Mouse (Mus musculus) liver, embryonic 14.5 days (tissue): ENCODE measurements at regions not wholly inside any gene's neighbourhood (a gene's known extent, or its start where the extent isn't known, plus 50 kb on each side); places are given as distances from the start of the nearest gene placed in this dataset.

ENCODE experiments used
- ATAC-seq: fragments of 200-750 bp; cut with Nextera tagmentation; 2 replicates; pipeline ENCODE4 v1.8.0; 2017; ENCODE audit warnings: moderate number of reproducible peaks, mild to moderate bottlenecking, moderate library complexity; ENCODE audit not compliant: insufficient read depth
- DNase-seq, 3 experiments: peaks; one replicate each; pipeline ENCODE4 v3.0.0-alpha.2; 2012 to 2013; ENCODE audit warnings: low read depth in 3 of 3, low spot score in 3 of 3
- H3K27ac ChIP-seq: fragments of 300-500 bp; sonication (generic); 2 replicates; pipeline ENCODE4 v1.5.1; 2014; ENCODE audit warnings: moderate library complexity, mild to moderate bottlenecking, control low read depth, inconsistent platforms
- H3K27me3 ChIP-seq: fragments of 300-500 bp; sonication (generic); 2 replicates; pipeline ENCODE4 v1.6.1; 2014; ENCODE audit warnings: mild to moderate bottlenecking, low read length, moderate library complexity; ENCODE audit not compliant: control insufficient read depth, insufficient read depth
- H3K36me3 ChIP-seq: fragments of 300-500 bp; sonication (generic); replicated peaks from 2 replicates; pipeline ENCODE4 v1.6.1; 2014; ENCODE audit warnings: low read depth; ENCODE audit not compliant: control insufficient read depth, insufficient read depth
- H3K4me1 ChIP-seq, 2 experiments: fragments of 200-500 bp in 1 of 2; fragments of 300-500 bp in 1 of 2; sonication (generic) in 1 of 2; replicated peaks; 2 replicates each; pipeline ENCODE4 v1.6.1; 2012 to 2014; ENCODE audit warnings: antibody characterized with exemption in 1 of 2, inconsistent platforms in 1 of 2, low read length in 1 of 2; ENCODE audit not compliant: control insufficient read depth in 2 of 2, insufficient read depth in 2 of 2
- H3K4me2 ChIP-seq: fragments of 300-500 bp; sonication (generic); 2 replicates; pipeline ENCODE4 v1.6.1; 2014; ENCODE audit warnings: low read depth, mild to moderate bottlenecking, control low read depth, moderate library complexity
- H3K4me3 ChIP-seq, 2 experiments: fragments of 200-500 bp in 1 of 2; fragments of 300-500 bp in 1 of 2; sonication (generic) in 1 of 2; 2 replicates each; pipeline ENCODE4 v1.5.1; 2012 to 2014; ENCODE audit warnings: low read depth in 2 of 2, low read length in 2 of 2, mild to moderate bottlenecking in 2 of 2, control low read depth in 1 of 2, inconsistent platforms in 1 of 2, moderate library complexity in 1 of 2; ENCODE audit not compliant: insufficient read depth in 1 of 2
- H3K9ac ChIP-seq: fragments of 300-500 bp; sonication (generic); replicated peaks from 2 replicates; pipeline ENCODE4 v1.6.1; 2014; ENCODE audit warnings: mild to moderate bottlenecking, control low read depth, moderate library complexity
- H3K9me3 ChIP-seq: fragments of 300-500 bp; sonication (generic); 2 replicates; pipeline ENCODE4 v1.6.1; 2016; ENCODE audit warnings: low read length, mixed read lengths; ENCODE audit not compliant: control insufficient read depth
- CTCF ChIP-seq: IDR thresholded peaks from 2 replicates; pipeline ENCODE4 v1.5.1; 2016; ENCODE audit warnings: antibody characterized with exemption, low read depth, control low read depth
- EP300 ChIP-seq: IDR thresholded peaks from 2 replicates; pipeline ENCODE4 v1.6.1; 2016; ENCODE audit warnings: antibody characterized with exemption, low read depth
- WGBS: fragments of 180-500 bp; shearing (Covaris S2); extraction: QIAGEN DNeasy Blood & Tissue Kit; methylation state at CpG from one replicate; pipeline ENCODE4 v1.1.7; 2014; ENCODE audit not compliant: insufficient replicate concordance; 5-methylcytosine and 5-hydroxymethylcytosine counted together

DNA sequence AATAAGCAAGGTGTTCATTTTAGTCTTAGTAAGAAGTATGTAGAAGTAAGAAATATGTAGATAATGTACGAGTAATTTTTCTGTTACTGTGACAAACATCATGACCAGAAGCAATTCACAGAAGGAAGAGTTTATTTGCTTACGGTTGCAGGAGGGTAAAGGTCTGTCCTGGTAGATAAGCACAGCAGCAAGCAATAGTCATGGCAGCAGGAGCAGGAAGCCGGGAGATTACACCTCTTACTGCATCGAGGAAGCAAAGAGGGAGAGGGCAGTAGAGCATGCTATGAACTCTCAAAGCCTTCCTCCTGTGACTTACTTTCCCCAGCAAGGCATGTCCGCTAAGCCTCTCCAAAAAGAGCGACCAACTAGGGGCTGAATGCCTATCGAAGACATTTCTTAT lies 69.0 kb upstream of the Dab2 start:
- H3K27me3 ChIP-seq = no peaks in the 10 kb centered on the region
- H3K9ac ChIP-seq = no peak overlapping the region
- no peak overlapping the region for H3K4me2 ChIP-seq
- WGBS = 39% methylated on average over 7 of the region's 7 CpGs
- no peak for DNase-seq
- no peak for ATAC-seq
- TF ChIP-seq CTCF (no peak), EP300 (peak; percentile 21; the same call in 1 of the 2 replicates)
- H3K4me1 ChIP-seq = peaks cover 0 to 10% of the 10 kb centered on the region in 2 experiments; a peak in 2 of 4 replicates
- no peak overlapping the region for H3K4me3 ChIP-seq
- no peak overlapping the region for H3K27ac ChIP-seq
- no peaks in the 10 kb centered on the region for H3K9me3 ChIP-seq
- H3K36me3 ChIP-seq = no peaks in the 10 kb centered on the region

DNA sequence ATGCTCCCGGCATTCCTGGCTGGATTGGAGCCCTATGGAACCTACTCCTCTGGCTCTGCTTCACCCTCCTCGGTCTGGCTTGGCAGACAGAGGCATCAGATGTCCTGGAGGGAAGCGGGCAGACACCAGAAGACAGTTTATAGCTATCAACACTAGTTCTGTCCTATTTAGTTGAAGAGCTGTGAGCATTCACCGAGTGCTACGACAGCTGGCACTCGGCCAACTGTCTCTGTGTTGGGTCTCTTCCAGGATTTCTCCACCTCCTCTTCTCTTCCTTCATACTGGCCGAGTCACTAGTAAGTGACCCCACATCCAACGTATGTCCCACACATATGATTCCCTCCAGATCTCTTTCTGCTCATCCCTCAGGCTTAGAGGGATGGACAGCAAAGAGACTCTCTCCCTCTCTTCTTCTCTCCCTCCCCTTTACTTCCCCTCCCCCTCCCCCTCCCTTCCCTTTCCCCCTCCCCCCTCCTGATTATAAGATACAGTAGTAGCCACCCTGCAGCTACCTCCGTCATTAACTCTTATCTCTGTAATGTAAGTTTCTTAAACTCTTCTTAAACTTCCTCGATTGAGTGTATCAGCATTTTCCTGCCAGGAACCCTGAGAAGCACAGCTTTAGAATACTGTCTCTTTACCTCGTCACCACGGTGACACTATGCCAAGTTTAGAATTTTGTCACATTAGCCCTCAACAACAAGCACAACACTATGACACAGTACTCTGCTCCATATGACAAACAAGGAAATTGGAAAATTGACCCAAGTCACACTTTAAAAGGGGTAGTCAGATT lies 68.1 kb upstream of the Dab2 start:
- peaks cover 0 to 10% of the 10 kb centered on the region in 2 experiments; a peak in 2 of 4 replicates for H3K4me1 ChIP-seq
- no peak overlapping the region for H3K9ac ChIP-seq
- no peak for DNase-seq
- no peak overlapping the region for H3K4me2 ChIP-seq
- no peaks in the 10 kb centered on the region for H3K36me3 ChIP-seq
- ATAC-seq = no peak
- 40% methylated on average over 12 of the region's 12 CpGs for WGBS
- no peak overlapping the region for H3K4me3 ChIP-seq
- H3K27me3 ChIP-seq = no peaks in the 10 kb centered on the region
- no peak overlapping the region for H3K27ac ChIP-seq
- H3K9me3 ChIP-seq = no peaks in the 10 kb centered on the region
- TF ChIP-seq EP300 = no peak
- TF ChIP-seq CTCF = no peak

DNA sequence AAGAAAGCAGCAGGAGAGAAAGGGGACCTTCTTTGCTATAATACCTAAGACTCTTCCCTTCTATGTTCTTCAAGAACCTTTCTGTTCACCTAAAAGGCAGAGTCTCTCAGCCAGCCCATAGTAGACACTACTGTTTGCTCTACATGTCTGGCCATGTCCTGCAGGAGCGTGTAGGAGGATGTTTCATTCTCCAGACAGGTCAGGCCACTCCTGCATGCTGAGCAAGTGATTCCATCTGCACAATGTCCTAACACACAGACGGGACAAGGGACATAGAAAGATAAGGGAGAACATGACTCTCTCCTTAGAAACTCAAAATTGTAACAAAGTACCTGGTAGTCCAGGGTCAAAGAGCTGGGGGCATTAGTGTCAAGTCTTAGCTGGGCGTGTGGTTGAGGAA lies 66.0 kb upstream of the Dab2 start:
- Histone ChIP-seq H3K27me3 (no peaks in the 10 kb centered on the region), H3K27ac (no peak overlapping the region), H3K9ac (no peak overlapping the region), H3K9me3 (no peaks in the 10 kb centered on the region), H3K4me3 (no peak overlapping the region), H3K4me2 (no peak overlapping the region), H3K36me3 (no peaks in the 10 kb centered on the region), H3K4me1 (peaks cover 0 to 10% of the 10 kb centered on the region in 2 experiments; a peak in 2 of 4 replicates)
- 50% methylated on average over 3 of the region's 3 CpGs for WGBS
- no peak for ATAC-seq
- TF ChIP-seq CTCF = no peak
- TF ChIP-seq EP300 = no peak
- DNase-seq = no peak

DNA sequence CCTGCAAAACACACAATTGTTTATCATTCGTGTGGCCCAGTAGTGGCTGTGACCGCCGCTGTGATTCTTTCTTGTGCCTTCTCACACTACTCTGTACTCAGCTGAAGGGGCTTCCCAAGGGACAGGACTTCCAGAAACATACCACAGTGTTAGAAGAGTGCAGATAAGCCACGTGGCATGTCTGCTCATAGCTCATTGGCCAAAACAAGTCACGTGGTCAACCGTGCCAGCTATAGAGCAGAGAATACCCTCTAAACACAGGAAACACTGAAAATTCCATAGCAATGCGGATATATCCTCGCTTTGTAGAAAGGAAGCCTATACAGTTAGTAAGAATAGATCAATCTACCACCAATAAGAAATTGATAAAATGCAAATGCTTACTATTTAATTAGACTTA lies 63.0 kb upstream of the Dab2 start:
- Histone ChIP-seq H3K4me2 (no peak overlapping the region), H3K27me3 (no peaks in the 10 kb centered on the region), H3K4me3 (no peak overlapping the region), H3K9ac (no peak overlapping the region), H3K9me3 (no peaks in the 10 kb centered on the region), H3K36me3 (no peaks in the 10 kb centered on the region), H3K27ac (no peak overlapping the region), H3K4me1 (peaks cover 0 to 2% of the 10 kb centered on the region in 2 experiments; a peak in 1 of 4 replicates)
- WGBS = 62% methylated on average over 8 of the region's 8 CpGs
- no peak for DNase-seq
- ATAC-seq = no peak
- TF ChIP-seq EP300 (no peak), CTCF (no peak)

DNA sequence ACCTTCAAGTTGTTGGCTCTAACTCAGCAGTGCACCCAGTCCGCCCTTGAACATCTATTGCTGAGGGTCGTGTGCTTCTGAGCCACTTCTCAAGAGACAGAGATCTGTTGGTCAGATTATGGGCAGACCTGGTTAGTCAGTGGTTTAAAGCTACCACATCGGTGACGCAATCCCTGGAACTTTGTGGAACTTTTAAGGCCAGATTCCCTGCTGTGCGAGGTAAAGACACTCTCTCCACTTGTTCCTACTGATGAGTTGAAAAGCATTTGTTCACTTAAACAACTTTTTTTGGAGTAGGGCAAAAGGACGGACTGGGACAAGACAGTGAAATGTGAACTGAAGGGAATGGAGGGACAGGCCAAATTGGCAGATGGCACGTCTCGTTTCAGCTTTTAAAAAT lies 61.9 kb upstream of the Dab2 start:
- Histone ChIP-seq H3K9me3 (no peaks in the 10 kb centered on the region), H3K27ac (no peak overlapping the region), H3K36me3 (no peaks in the 10 kb centered on the region), H3K4me2 (no peak overlapping the region), H3K27me3 (no peaks in the 10 kb centered on the region), H3K4me1 (no peaks in the 10 kb centered on the region), H3K4me3 (no peak overlapping the region), H3K9ac (no peak overlapping the region)
- TF ChIP-seq CTCF = no peak
- TF ChIP-seq EP300 = no peak
- 44% methylated on average over 8 of the region's 8 CpGs for WGBS
- ATAC-seq (no peak), DNase-seq (no peak)
